Mouse (Mus musculus): ENCODE measurements at regions not wholly inside any gene's neighbourhood (a gene's known extent, or its start where the extent isn't known, plus 50 kb on each side); places are given as distances from the start of the nearest gene placed in this dataset.

GRCm38 (mm10) chr19:57541693-57542314 lies 69.0 kb upstream of the Atrnl1 start:
- DNase-seq = no peak

GRCm38 (mm10) chr19:57542506-57542905 lies 68.3 kb upstream of the Atrnl1 start:
- no peak for DNase-seq

- no peak for DNase-seq
Measured at GRCm38 (mm10) chr19:57543681-57544214, 67.1 kb upstream of the Atrnl1 start.

- DNase-seq = no peak
Measured at GRCm38 (mm10) chr19:57544229-57544879, 66.5 kb upstream of the Atrnl1 start.

- no peak for DNase-seq
Measured at GRCm38 (mm10) chr19:57545071-57545470, 65.8 kb upstream of the Atrnl1 start.

GRCm38 (mm10) chr19:57546039-57546438 lies 64.8 kb upstream of the Atrnl1 start:
- DNase-seq = peak; percentile 68

- no peak for DNase-seq
Measured at GRCm38 (mm10) chr19:57546519-57546918, 64.3 kb upstream of the Atrnl1 start.

GRCm38 (mm10) chr19:57548093-57548492 lies 62.7 kb upstream of the Atrnl1 start:
- no peak for DNase-seq

GRCm38 (mm10) chr19:57548661-57549060 lies 62.2 kb upstream of the Atrnl1 start:
- no peak for DNase-seq

GRCm38 (mm10) chr19:57552964-57553740 lies 57.7 kb upstream of the Atrnl1 start:
- no peak for DNase-seq

- DNase-seq = no peak
Measured at GRCm38 (mm10) chr19:57554086-57554485, 56.7 kb upstream of the Atrnl1 start.

- DNase-seq = no peak
Measured at GRCm38 (mm10) chr19:57555313-57555712, 55.5 kb upstream of the Atrnl1 start.

- DNase-seq = no peak
Measured at GRCm38 (mm10) chr19:57558420-57558967, 52.3 kb upstream of the Atrnl1 start.

GRCm38 (mm10) chr19:57560757-57561156 lies 50.1 kb upstream of the Atrnl1 start:
- DNase-seq = no peak

All from lung, postnatal 36 days (tissue).